In the genomic region with DNA sequence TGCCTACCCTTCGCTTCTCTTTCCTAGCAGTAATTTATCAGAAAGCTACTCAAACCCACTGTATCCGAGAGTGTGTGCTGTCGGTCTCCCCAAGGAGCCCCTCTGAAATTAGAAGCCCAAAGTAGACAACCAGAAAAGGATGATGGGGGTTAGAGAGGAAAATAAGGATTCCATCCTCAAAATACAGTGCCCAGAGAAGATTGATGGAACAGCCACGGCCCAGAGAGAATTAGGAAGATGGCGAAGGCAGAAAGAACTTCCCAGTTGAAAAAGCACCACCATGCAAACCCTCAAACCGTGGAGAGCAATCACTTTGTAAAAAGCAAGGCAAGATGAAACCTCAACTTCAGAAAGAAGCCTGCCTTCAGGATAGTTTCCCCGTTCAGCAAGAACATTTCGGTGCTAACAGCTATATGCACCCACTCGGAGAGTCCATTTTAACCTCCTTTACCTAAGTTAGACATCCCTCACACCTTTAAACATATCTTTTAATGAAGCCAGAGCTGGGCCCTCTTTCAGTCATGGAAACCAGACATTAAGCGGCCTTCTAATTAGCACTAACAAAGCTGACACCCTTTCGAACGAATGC, we compare ENCODE assay signal across 8 mouse cellular contexts. TPM values are rescaled to one million over a fixed set of nuclear protein-coding genes. Genes with fewer than 3 reads are reported as not detected.
DNase-seq lines count a peak whose midpoint lies in the region; ATAC-seq and TF ChIP-seq lines count a peak whose summit lies in the region.

No protein-coding gene starts in this region.

- no peaks in the 10 kb centered on the region for H3K36me3 ChIP-seq in lung, embryonic 16.5 days (ENCODE audit: control insufficient read depth, insufficient read depth, low read length)
- H3K36me3 ChIP-seq in embryonic facial prominence, embryonic 11.5 days (replicated peaks; ENCODE audit: control insufficient read depth, insufficient read depth, low read depth, low read length) = no peaks in the 10 kb centered on the region
- H3K36me3 ChIP-seq in hindbrain, embryonic 16.5 days (ENCODE audit: control insufficient read depth, insufficient read depth, low read length) = no peaks in the 10 kb centered on the region
- peaks cover 9% of the 10 kb centered on the region for H3K36me3 ChIP-seq in myocyte (ENCODE audit: control insufficient read depth, insufficient read depth)

- peak overlapping the region; percentile 94 for H3K4me3 ChIP-seq in lung, embryonic 16.5 days (ENCODE audit: low read length)
- H3K4me3 ChIP-seq in embryonic facial prominence, embryonic 11.5 days (ENCODE audit: low read depth, low read length) = peak overlapping the region; percentile 96
- peak overlapping the region; percentile 92 for H3K4me3 ChIP-seq in hindbrain, embryonic 16.5 days (ENCODE audit: low read length)
- H3K4me3 ChIP-seq in myocyte = peak overlapping the region; percentile 72

- peaks cover 33% of the 10 kb centered on the region for H3K79me2 ChIP-seq in myocyte (ENCODE audit: control insufficient read depth, insufficient read depth)

- ATAC-seq in lung, embryonic 16.5 days (ENCODE audit: low read depth) = no peak
- no peak for ATAC-seq in embryonic facial prominence, embryonic 11.5 days (replicated peaks; ENCODE audit: insufficient number of reproducible peaks, low FRiP score, low TSS enrichment, low read depth)
- ATAC-seq in hindbrain, embryonic 16.5 days = no peak

- peak overlapping the region; percentile 97 for H3K9ac ChIP-seq in lung, embryonic 16.5 days (ENCODE audit: low read length)
- H3K9ac ChIP-seq in embryonic facial prominence, embryonic 11.5 days (replicated peaks; ENCODE audit: low read length) = peak overlapping the region; percentile 98
- H3K9ac ChIP-seq in hindbrain, embryonic 16.5 days (ENCODE audit: low read depth, low read length) = peak overlapping the region; percentile 99

- DNase-seq in lung, postnatal 36 days = no peak
- no peak for DNase-seq in embryonic facial prominence, embryonic 11.5 days (ENCODE audit: low spot score)
- DNase-seq in right cerebral cortex, postnatal 25 days = no peak
- DNase-seq in frontal cortex, postnatal 10 days (ENCODE audit: low spot score in 2 of 2) = no peak
- no peak for DNase-seq in adrenal gland, adult 2 months

- no peaks in the 10 kb centered on the region for H3K9me3 ChIP-seq in lung, embryonic 16.5 days (ENCODE audit: control insufficient read depth, low read length)
- H3K9me3 ChIP-seq in embryonic facial prominence, embryonic 11.5 days (replicated peaks; ENCODE audit: control insufficient read depth, low read length) = no peaks in the 10 kb centered on the region
- H3K9me3 ChIP-seq in hindbrain, embryonic 16.5 days (ENCODE audit: control insufficient read depth, low read length) = no peaks in the 10 kb centered on the region

- WGBS in lung, embryonic 16.5 days = 49% methylated on average over 12 of the region's 12 CpGs
- 42% methylated on average over 12 of the region's 12 CpGs for WGBS in embryonic facial prominence, embryonic 11.5 days
- WGBS in hindbrain, embryonic 16.5 days = 37% methylated on average over 12 of the region's 12 CpGs

- peak overlapping the region; percentile 96 for H3ac ChIP-seq in myocyte (ENCODE audit: control insufficient read depth, insufficient read length)

- no peak for TF ChIP-seq POLR2A in myocyte (IDR thresholded peaks at IDR 0.05; ENCODE audit: insufficient read length, low read depth)

- H3K27me3 ChIP-seq in lung, embryonic 16.5 days (ENCODE audit: control insufficient read depth, insufficient read depth, low read depth, low read length) = no peaks in the 10 kb centered on the region
- no peaks in the 10 kb centered on the region for H3K27me3 ChIP-seq in embryonic facial prominence, embryonic 11.5 days (ENCODE audit: control insufficient read depth, insufficient read depth, low read length)
- no peaks in the 10 kb centered on the region for H3K27me3 ChIP-seq in hindbrain, embryonic 16.5 days (replicated peaks; ENCODE audit: control insufficient read depth, insufficient read depth, low read length)
- H3K27me3 ChIP-seq in myocyte (ENCODE audit: control insufficient read depth, insufficient read depth, insufficient read length) = no peaks in the 10 kb centered on the region

- H3K4me1 ChIP-seq in lung, embryonic 16.5 days (replicated peaks; ENCODE audit: control insufficient read depth, insufficient read depth, low read length) = peaks cover 22% of the 10 kb centered on the region
- H3K4me1 ChIP-seq in embryonic facial prominence, embryonic 11.5 days (ENCODE audit: control insufficient read depth, insufficient read depth, low read length) = 0 out of 2 replicates have a peak, but pooled peaks cover 3% of the 10 kb centered on the region
- H3K4me1 ChIP-seq in hindbrain, embryonic 16.5 days (ENCODE audit: control insufficient read depth, insufficient read depth, low read depth, low read length) = peaks cover 24% of the 10 kb centered on the region

- H3K27ac ChIP-seq in lung, embryonic 16.5 days (ENCODE audit: low read length) = peak overlapping the region; percentile 98
- peak overlapping the region; percentile 96; the same call in 1 of the 2 replicates for H3K27ac ChIP-seq in embryonic facial prominence, embryonic 11.5 days (replicated peaks; ENCODE audit: low read depth, low read length)
- peak overlapping the region; percentile 99 for H3K27ac ChIP-seq in hindbrain, embryonic 16.5 days (ENCODE audit: low read depth, low read length)

- peak overlapping the region; percentile 79 for H3K4me2 ChIP-seq in lung, embryonic 16.5 days (ENCODE audit: low read depth, low read length)
- H3K4me2 ChIP-seq in embryonic facial prominence, embryonic 11.5 days (ENCODE audit: low read depth, low read length) = peak overlapping the region; percentile 39
- peak overlapping the region; percentile 64 for H3K4me2 ChIP-seq in hindbrain, embryonic 16.5 days (ENCODE audit: low read length)
- peak overlapping the region; percentile 74 for H3K4me2 ChIP-seq in myocyte (ENCODE audit: low read depth)

TF ChIP-seq in myocyte, 11 proteins besides CTCF, POLR2A, EP300 and RAD21:
- no peak for TF ChIP-seq MAX (IDR thresholded peaks at IDR 0.05; ENCODE audit: low read depth)
- TF ChIP-seq CEBPB (IDR thresholded peaks at IDR 0.05; ENCODE audit: insufficient read depth, poor library complexity, severe bottlenecking) = no peak
- no peak for TF ChIP-seq MYOD1 (IDR thresholded peaks at IDR 0.05; ENCODE audit: control insufficient read depth in 1 of 3, insufficient read length in 2 of 3, low read depth in 2 of 3)
- no peak for TF ChIP-seq TCF12 (IDR thresholded peaks at IDR 0.05; ENCODE audit: insufficient read depth, poor library complexity, severe bottlenecking)
- TF ChIP-seq POLR2AphosphoS2 (IDR thresholded peaks at IDR 0.05; ENCODE audit: insufficient read length, low read depth) = no peak
- no peak for TF ChIP-seq USF1 (IDR thresholded peaks at IDR 0.05; ENCODE audit: low read depth)
- TF ChIP-seq SRF (IDR thresholded peaks at IDR 0.05; ENCODE audit: control insufficient read depth, insufficient read length, low read depth) = no peak
- TF ChIP-seq TCF3 (IDR thresholded peaks at IDR 0.05; ENCODE audit: insufficient read length, low read depth) = no peak
- TF ChIP-seq MYOG (IDR thresholded peaks at IDR 0.05; ENCODE audit: control insufficient read depth in 1 of 3, insufficient read depth in 1 of 3, insufficient read length in 2 of 3, low read depth in 2 of 3) = no peak
- TF ChIP-seq E2F4 (IDR thresholded peaks at IDR 0.05; ENCODE audit: insufficient read depth) = no peak
- TF ChIP-seq REST (IDR thresholded peaks at IDR 0.05; ENCODE audit: insufficient read depth, insufficient read length) = no peak
TF ChIP-seq in myocyte: peak in this region for 0.

RNA-seq across cellular contexts. Expression of a gene that starts 1.0 kb away (rescaled TPM):
- 1,010 and 1,035 TPM in 2 replicates for polyA plus RNA-seq in lung, embryonic 16.5 days (2015; fragmentation: Nextera tagmentation; extraction: Ambion mirVana)
- polyA plus RNA-seq in embryonic facial prominence, embryonic 11.5 days (2014; fragmentation: Nextera tagmentation; extraction: Ambion mirVana) = 1,261 and 1,315 TPM in 2 replicates
- polyA plus RNA-seq in hindbrain, embryonic 16.5 days (2015; fragmentation: Nextera tagmentation; extraction: Ambion mirVana) = 2,782 and 3,155 TPM in 2 replicates
- polyA plus RNA-seq in myocyte (2012; fragmentation: generic; extraction: Trizol) = 271 TPM
- 100 to 1,000 TPM; 485 to 563 TPM for total RNA-seq in adrenal gland, adult 2 months (2021)
- 6.4 and 6.8 TPM in 2 replicates for polyA plus RNA-seq in adrenal gland, adult 2 months (2012; rRNA removed)

RNA-seq across cellular contexts. Expression of a gene that starts 20.2 kb away (rescaled TPM):
- not detected in 2 replicates for polyA plus RNA-seq in lung, embryonic 16.5 days (2015; fragmentation: Nextera tagmentation; extraction: Ambion mirVana)
- not detected in 2 replicates for polyA plus RNA-seq in embryonic facial prominence, embryonic 11.5 days (2014; fragmentation: Nextera tagmentation; extraction: Ambion mirVana)
- polyA plus RNA-seq in hindbrain, embryonic 16.5 days (2015; fragmentation: Nextera tagmentation; extraction: Ambion mirVana) = 0.19 TPM in 1 of 2 replicates, not detected in the other
- not detected for polyA plus RNA-seq in myocyte (2012; fragmentation: generic; extraction: Trizol)
- total RNA-seq in adrenal gland, adult 2 months (2021) = not detected
- not detected in 2 replicates for polyA plus RNA-seq in adrenal gland, adult 2 months (2012; rRNA removed)

Comparison
In these comparisons a context has a peak if more than half of its experiments do, and no peak if none do; other contexts are left out.
1. RNA of a gene that starts 1.0 kb away (polyA plus RNA-seq): 2,782 to 3,155 TPM in hindbrain, embryonic 16.5 days, 1,261 to 1,315 TPM in embryonic facial prominence, embryonic 11.5 days, 1,010 to 1,035 TPM in lung, embryonic 16.5 days and 271 TPM in myocyte (single experiment); 6.4 to 6.8 TPM in adrenal gland, adult 2 months; every median in the first group is over 10 times any median in the second.
2. Peak in every context shown above with its lines, with median percentiles within 50 percentile points of each other: H3K27ac ChIP-seq, H3K4me2 ChIP-seq, H3K4me3 ChIP-seq and H3K9ac ChIP-seq.